In the genomic region with DNA sequence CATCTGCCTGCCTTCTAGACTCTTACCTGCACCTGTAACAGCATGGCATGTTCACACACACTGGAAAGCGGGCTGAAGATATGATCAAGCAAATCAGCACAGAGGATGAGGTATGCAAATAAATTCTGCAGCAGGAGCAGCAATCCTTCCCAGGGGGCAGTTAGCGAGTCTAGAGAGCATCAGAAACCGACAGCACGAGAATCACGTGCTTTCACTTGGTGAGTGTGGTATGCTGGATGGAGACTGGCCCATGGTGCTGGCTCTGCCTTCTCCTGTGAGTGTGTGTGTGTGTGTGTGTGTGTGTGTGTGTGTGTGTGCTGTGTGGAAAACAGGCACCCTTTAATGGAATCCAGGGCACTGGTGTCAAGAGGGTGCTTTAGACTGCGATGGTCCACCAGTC, we compare ENCODE assay signal across 26 mouse cellular contexts. TPM values are rescaled to one million over a fixed set of nuclear protein-coding genes. Genes with fewer than 3 reads are reported as not detected.
DNase-seq lines count a peak whose midpoint lies in the region; ATAC-seq and TF ChIP-seq lines count a peak whose summit lies in the region.
"Had no signal": no experiment of that assay in that cellular context is flagged by ENCODE, and none has a peak within 500 bp of the region (broad histone marks: within the 10 kb centered on the region; RNA-seq: fewer than 3 reads in every experiment).

No protein-coding gene starts in this region.

- H3K4me2 ChIP-seq in heart, embryonic 13.5 days = no peak overlapping the region
- no peak overlapping the region for H3K4me2 ChIP-seq in heart, embryonic 11.5 days
- H3K4me2 ChIP-seq in midbrain, embryonic 14.5 days (ENCODE audit: low read length) = no peak overlapping the region
- H3K4me2 ChIP-seq in midbrain, postnatal 0 days (ENCODE audit: low read depth, low read length, poor library complexity, severe bottlenecking) = no peak overlapping the region
- H3K4me2 ChIP-seq in CH12.LX (ENCODE audit: insufficient read depth, low read depth, poor library complexity, severe bottlenecking) = peak overlapping the region; percentile 65
- H3K4me2 ChIP-seq: embryonic facial prominence, embryonic 12.5 days; forebrain, embryonic 12.5 days; kidney, embryonic 15.5 days; limb, embryonic 12.5 days; liver, embryonic 11.5 days; midbrain, embryonic 12.5 days had no signal

- dilution Hi-C loops in CH12.LX (cut with MboI; ENCODE audit: extremely low pct_ligation_motif_present, extremely low pct_unique_long_range_greater_than_20kb, low sequenced_read_pairs) = no loop called here

- H3K79me2 ChIP-seq in CH12.LX (replicated peaks; ENCODE audit: control insufficient read depth, extremely low read depth, insufficient read depth, poor library complexity, severe bottlenecking) = no peaks in the 10 kb centered on the region

- TF ChIP-seq CTCF in midbrain, postnatal 0 days (IDR thresholded peaks at IDR 0.05) = no peak
- TF ChIP-seq CTCF in CH12.LX (conservative IDR thresholded peaks at IDR 0.05 in 1 of 2, IDR thresholded peaks at IDR 0.05 in 1 of 2; ENCODE audit: low read depth in 2 of 2, low read length in 2 of 2) = no peak

- H3K27ac ChIP-seq in heart, embryonic 13.5 days (replicated peaks) = no peak overlapping the region
- no peak overlapping the region for H3K27ac ChIP-seq in heart, embryonic 11.5 days (ENCODE audit: low read depth, low read length)
- H3K27ac ChIP-seq in midbrain, embryonic 14.5 days (replicated peaks; ENCODE audit: low read depth, low read length) = no peak overlapping the region
- H3K27ac ChIP-seq in midbrain, postnatal 0 days (ENCODE audit: low read depth, low read length) = no peak overlapping the region
- no peak overlapping the region for H3K27ac ChIP-seq in CH12.LX (ENCODE audit: insufficient read depth, low read depth)
- H3K27ac ChIP-seq: embryonic facial prominence, embryonic 12.5 days; forebrain, embryonic 12.5 days; kidney, embryonic 15.5 days; limb, embryonic 12.5 days; midbrain, embryonic 12.5 days had no signal

- WGBS in heart, embryonic 13.5 days = 58% methylated on average over 6 of the region's 6 CpGs
- 54% methylated on average over 6 of the region's 6 CpGs for WGBS in heart, embryonic 11.5 days (ENCODE audit: insufficient replicate concordance)
- 49% methylated on average over 6 of the region's 6 CpGs for WGBS in midbrain, embryonic 14.5 days
- 56% methylated on average over 6 of the region's 6 CpGs for WGBS in midbrain, postnatal 0 days

- H3K9me3 ChIP-seq in heart, embryonic 13.5 days = no peaks in the 10 kb centered on the region
- no peaks in the 10 kb centered on the region for H3K9me3 ChIP-seq in heart, embryonic 11.5 days (replicated peaks; ENCODE audit: control insufficient read depth, low read length)
- H3K9me3 ChIP-seq in midbrain, embryonic 14.5 days (ENCODE audit: control insufficient read depth, low read length) = no peaks in the 10 kb centered on the region
- H3K9me3 ChIP-seq in midbrain, postnatal 0 days (ENCODE audit: low read length) = no peaks in the 10 kb centered on the region
- H3K9me3 ChIP-seq in CH12.LX (replicated peaks; ENCODE audit: low read length) = no peaks in the 10 kb centered on the region
- H3K9me3 ChIP-seq: embryonic facial prominence, embryonic 12.5 days; forebrain, embryonic 12.5 days; G1E; kidney, embryonic 15.5 days; limb, embryonic 12.5 days; midbrain, embryonic 12.5 days had no signal

- no peak for TF ChIP-seq POLR2A in CH12.LX (IDR thresholded peaks at IDR 0.05; ENCODE audit: low read depth, low read length)

- no peak for TF ChIP-seq RAD21 in CH12.LX (IDR thresholded peaks at IDR 0.05; ENCODE audit: low read depth, low read length)

- H3K4me3 ChIP-seq in heart, embryonic 13.5 days = no peak overlapping the region
- H3K4me3 ChIP-seq in heart, embryonic 11.5 days (ENCODE audit: low read depth, low read length) = no peak overlapping the region
- no peak overlapping the region for H3K4me3 ChIP-seq in midbrain, embryonic 14.5 days (replicated peaks; ENCODE audit: low read depth, low read length)
- H3K4me3 ChIP-seq in midbrain, postnatal 0 days (ENCODE audit: low read depth, low read length) = no peak overlapping the region
- H3K4me3 ChIP-seq in CH12.LX (replicated peaks in 1 of 3; ENCODE audit: low read depth in 2 of 3, low read length in 2 of 3, poor library complexity in 1 of 3) = no peak overlapping the region
- H3K4me3 ChIP-seq: embryonic facial prominence, embryonic 12.5 days; erythroblast, embryonic 14.5 days; forebrain, embryonic 12.5 days; kidney, embryonic 15.5 days; limb, embryonic 12.5 days; midbrain, embryonic 12.5 days had no signal

- H3K4me1 ChIP-seq in heart, embryonic 13.5 days = peaks cover 44% of the 10 kb centered on the region
- H3K4me1 ChIP-seq in heart, embryonic 11.5 days (ENCODE audit: control insufficient read depth, insufficient read depth, low read length) = peaks cover 16% of the 10 kb centered on the region
- H3K4me1 ChIP-seq in midbrain, embryonic 14.5 days (ENCODE audit: control insufficient read depth, insufficient read depth, low read length) = peaks cover 13% of the 10 kb centered on the region
- H3K4me1 ChIP-seq in midbrain, postnatal 0 days (ENCODE audit: insufficient read depth, low read length) = no peaks in the 10 kb centered on the region
- H3K4me1 ChIP-seq in CH12.LX (ENCODE audit: control insufficient read depth in 1 of 2, insufficient read depth in 2 of 2) = peaks cover 23 to 47% of the 10 kb centered on the region in 2 experiments

- in situ Hi-C loops in CH12.LX (cut with MboI; ENCODE audit: low pct_ligation_motif_present, low pct_unique_long_range_greater_than_20kb, low sequenced_read_pairs) = no loop called here

- no peaks in the 10 kb centered on the region for H3K27me3 ChIP-seq in heart, embryonic 13.5 days (replicated peaks)
- no peaks in the 10 kb centered on the region; the same call in 1 of the 2 replicates for H3K27me3 ChIP-seq in heart, embryonic 11.5 days (ENCODE audit: control insufficient read depth, insufficient read depth, low read length)
- no peaks in the 10 kb centered on the region for H3K27me3 ChIP-seq in midbrain, embryonic 14.5 days (ENCODE audit: control insufficient read depth, insufficient read depth, low read length)
- H3K27me3 ChIP-seq in midbrain, postnatal 0 days (ENCODE audit: insufficient read depth, low read length) = no peaks in the 10 kb centered on the region
- H3K27me3 ChIP-seq in CH12.LX (replicated peaks) = peaks cover 6% of the 10 kb centered on the region
- H3K27me3 ChIP-seq: embryonic facial prominence, embryonic 12.5 days; forebrain, embryonic 12.5 days; kidney, embryonic 15.5 days; limb, embryonic 12.5 days; midbrain, embryonic 12.5 days had no signal

- DNase-seq in midbrain, embryonic 14.5 days = peak; percentile 61
- DNase-seq in midbrain, postnatal 0 days (ENCODE audit: low spot score) = no peak
- DNase-seq in CH12.LX (ENCODE audit: extremely low read depth) = peak; percentile 87
- no peak for DNase-seq in gastrocnemius, postnatal 36 days
- DNase-seq: adrenal gland, adult 2 months; cerebellum, adult 11-12 months; cerebellum, postnatal 10 days; gastrocnemius, postnatal 25 days; heart, postnatal 36 days; kidney, adult 11 months; layer of hippocampus, postnatal 36 days; lung, adult 18-20 months; lung, postnatal 10 days; thymus, adult 18-20 months; thymus, postnatal 36 days had no signal

- no peak for ATAC-seq in heart, embryonic 13.5 days (ENCODE audit: extremely low read depth, insufficient number of reproducible peaks, low FRiP score, low TSS enrichment)
- no peak for ATAC-seq in heart, embryonic 11.5 days (replicated peaks; ENCODE audit: insufficient number of reproducible peaks, low FRiP score, low TSS enrichment)
- ATAC-seq in midbrain, embryonic 14.5 days (ENCODE audit: low FRiP score, low TSS enrichment) = peak; percentile 58; the same call in 1 of the 2 replicates
- ATAC-seq in midbrain, postnatal 0 days (ENCODE audit: low FRiP score) = no peak; the same call in 1 of the 2 replicates
- ATAC-seq in neutrophil, adult 5-6 weeks (ENCODE audit: extremely low read depth, insufficient number of reproducible peaks, low FRiP score, poor library complexity, severe bottlenecking) = peak; percentile 21; the same call in 1 of the 2 replicates

- intact Hi-C loops in gastrocnemius, postnatal 36 days (cut with DNase I) = no loop called here

- H3K36me3 ChIP-seq in heart, embryonic 13.5 days = peaks cover 6% of the 10 kb centered on the region; the same call in 1 of the 2 replicates
- H3K36me3 ChIP-seq in heart, embryonic 11.5 days (ENCODE audit: control insufficient read depth, insufficient read depth, low read length) = no peaks in the 10 kb centered on the region
- H3K36me3 ChIP-seq in midbrain, embryonic 14.5 days (ENCODE audit: control insufficient read depth, insufficient read depth, low read length) = peaks cover 12% of the 10 kb centered on the region
- peaks cover 10% of the 10 kb centered on the region for H3K36me3 ChIP-seq in midbrain, postnatal 0 days (ENCODE audit: insufficient read depth, low read length)
- no peaks in the 10 kb centered on the region for H3K36me3 ChIP-seq in CH12.LX (replicated peaks in 1 of 2; ENCODE audit: control insufficient read depth in 1 of 2, insufficient read depth in 1 of 2, low read length in 1 of 2)
- H3K36me3 ChIP-seq: G1E had no signal

- no peak for TF ChIP-seq EP300 in CH12.LX (IDR thresholded peaks at IDR 0.05; ENCODE audit: low read length)

- 0 out of 2 replicates have a peak overlapping the region, but pooled peaks have one; percentile 7 for H3K9ac ChIP-seq in heart, embryonic 13.5 days
- no peak overlapping the region for H3K9ac ChIP-seq in heart, embryonic 11.5 days (ENCODE audit: low read depth, low read length)
- H3K9ac ChIP-seq in midbrain, embryonic 14.5 days (replicated peaks; ENCODE audit: low read length) = no peak overlapping the region
- H3K9ac ChIP-seq in midbrain, postnatal 0 days (replicated peaks; ENCODE audit: low read length, poor library complexity, severe bottlenecking) = no peak overlapping the region
- no peak overlapping the region for H3K9ac ChIP-seq in CH12.LX (ENCODE audit: insufficient read depth, low read depth)
- H3K9ac ChIP-seq: embryonic facial prominence, embryonic 12.5 days; forebrain, embryonic 12.5 days; kidney, embryonic 15.5 days; limb, embryonic 12.5 days; midbrain, embryonic 12.5 days had no signal

TF ChIP-seq in CH12.LX, 34 proteins besides CTCF, POLR2A, EP300 and RAD21 (continues in another document):
- TF ChIP-seq SMC3 (IDR thresholded peaks at IDR 0.05; ENCODE audit: low read depth, low read length) = no peak
- no peak for TF ChIP-seq HCFC1 (IDR thresholded peaks at IDR 0.05; ENCODE audit: low read depth, low read length)

RNA-seq across cellular contexts. Expression of a gene that starts 48.5 kb away (rescaled TPM):
- polyA plus RNA-seq in heart, embryonic 13.5 days (2015; fragmentation: Nextera tagmentation; extraction: Ambion mirVana) = 4.6 and 6.6 TPM in 2 replicates
- 5.6 and 6.4 TPM in 2 replicates for polyA plus RNA-seq in heart, embryonic 11.5 days (2014; fragmentation: Nextera tagmentation; extraction: Ambion mirVana)
- 17.5 and 20.0 TPM in 2 replicates for polyA plus RNA-seq in midbrain, embryonic 14.5 days (2014; fragmentation: Nextera tagmentation; extraction: Ambion mirVana)
- 23.2 and 36.3 TPM in 2 replicates for total RNA-seq in midbrain, postnatal 0 days (2014; rRNA removed)
- 13.5 and 15.3 TPM in 2 replicates for polyA plus RNA-seq in midbrain, postnatal 0 days (2015; fragmentation: Nextera tagmentation; extraction: Ambion mirVana)
- total RNA-seq in CH12.LX (2012; rRNA removed) (not detected in 2 replicates), CH12.LX (2014; rRNA removed) (0.15 TPM in 1 of 2 replicates, not detected in the other)
- 0.10 TPM in 1 of 2 replicates, not detected in the other for polyA plus RNA-seq in CH12.LX (2012; ENCODE audit: insufficient read length, low read depth)
- total RNA-seq in neutrophil, adult 5-6 weeks (2017) = 2.2 and 2.9 TPM in 2 replicates
- total RNA-seq in gastrocnemius, postnatal 36 days (2021) = 1 to 10 TPM; 3.4 to 3.8 TPM
- polyA plus RNA-seq: erythroblast, embryonic 14.5 days; G1E had no signal

Comparison
In these comparisons a context has a peak if more than half of its experiments do, and no peak if none do; other contexts are left out.
1. ATAC-seq: peak in midbrain, embryonic 14.5 days (single experiment) and neutrophil, adult 5-6 weeks (single experiment); none in heart, embryonic 13.5 days (single experiment), heart, embryonic 11.5 days (single experiment) and midbrain, postnatal 0 days (single experiment).
2. DNase-seq: peak in midbrain, embryonic 14.5 days (single experiment) and CH12.LX (single experiment); none in midbrain, postnatal 0 days (single experiment) and gastrocnemius, postnatal 36 days (0 of 2).